Mouse (Mus musculus): Measurements from ENCODE around the gene Fam107b. TPM values are rescaled to one million over a fixed set of nuclear protein-coding genes. Genes with fewer than 3 reads are reported as not detected.

Gene Fam107b
- polyA plus RNA-seq, 1 experiment from 2014 or later = 21.8 TPM

DNA sequence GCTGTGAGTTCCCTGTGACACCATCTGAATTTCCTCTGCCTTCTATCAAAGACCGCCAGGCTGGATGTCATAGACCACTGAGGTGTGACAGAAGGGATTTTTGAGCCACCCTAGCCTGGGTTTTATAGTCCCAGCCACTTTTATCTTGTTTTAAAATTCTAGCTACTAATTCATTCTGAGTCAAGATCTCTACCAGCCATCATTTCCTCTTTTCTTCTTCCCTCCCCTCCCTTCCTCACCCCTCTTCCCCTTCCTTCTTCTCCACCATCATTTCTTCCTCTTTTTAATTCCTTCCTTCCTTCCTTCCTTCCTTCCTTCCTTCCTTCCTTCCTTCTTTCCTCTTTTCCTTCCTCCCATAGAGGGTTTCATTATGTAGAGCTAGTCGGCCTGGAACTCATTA lies 51.9 kb downstream of the Fam107b start:
- Histone ChIP-seq H3K9ac (ENCODE audit: low read depth, low read length) (no peak overlapping the region), H3K27me3 (replicated peaks; ENCODE audit: control insufficient read depth, insufficient read depth, low read length) (no peaks in the 10 kb centered on the region), H3K4me1 (replicated peaks; ENCODE audit: control insufficient read depth, insufficient read depth, low read length) (peaks cover 5% of the 10 kb centered on the region), H3K4me2 (replicated peaks; ENCODE audit: low read depth) (no peak overlapping the region), H3K27ac (ENCODE audit: low read depth, low read length) (no peak overlapping the region), H3K4me3 (ENCODE audit: low read depth, low read length) (no peak overlapping the region), H3K36me3 (ENCODE audit: control insufficient read depth, insufficient read depth) (no peaks in the 10 kb centered on the region), H3K9me3 (ENCODE audit: control insufficient read depth) (no peaks in the 10 kb centered on the region)
- no peak for ATAC-seq
- no peak for TF ChIP-seq CTCF (IDR thresholded peaks at IDR 0.05; ENCODE audit: low read depth)
- 92% methylated on average over 2 of the region's 2 CpGs for whole genome bisulfite sequencing

DNA sequence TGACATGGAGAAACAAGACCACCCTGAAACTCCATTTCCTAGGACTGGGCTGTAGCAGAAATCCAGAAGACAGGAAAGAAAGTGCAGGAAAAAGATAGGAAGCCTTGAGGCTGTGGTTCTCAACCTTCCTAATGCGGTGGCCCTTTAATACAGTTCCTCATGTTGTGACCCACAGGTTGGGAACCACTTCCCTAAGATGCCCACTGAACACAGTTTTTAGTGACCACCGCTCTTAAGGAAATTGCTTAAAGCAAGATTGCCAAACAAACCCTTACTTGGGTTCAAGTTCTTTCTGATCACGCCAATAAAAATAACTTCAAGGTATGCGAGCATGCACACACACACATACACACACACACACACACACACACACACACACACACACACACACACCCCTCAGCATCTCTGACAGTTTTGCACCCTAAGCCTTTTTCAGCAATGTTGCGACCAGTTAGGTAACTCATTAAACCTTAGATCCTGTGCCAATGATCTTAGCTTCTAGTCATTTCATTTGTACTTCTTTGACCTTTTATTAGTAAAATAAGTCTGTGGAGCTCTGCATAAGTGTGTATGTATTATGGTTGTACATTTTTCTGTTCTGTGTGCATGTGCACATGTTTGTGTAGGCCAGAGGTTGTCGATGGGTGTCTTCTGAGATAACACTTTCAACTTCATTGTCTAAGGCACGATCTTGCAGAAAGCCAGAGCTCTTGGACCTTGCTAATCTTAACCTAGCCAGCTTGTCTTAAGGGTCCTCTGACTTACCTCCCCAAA lies 53.1 kb downstream of the Fam107b start:
- H3K4me3 ChIP-seq (ENCODE audit: low read depth, low read length) = no peak overlapping the region
- ATAC-seq = peak; percentile 71
- peak overlapping the region; percentile 40 for H3K4me2 ChIP-seq (replicated peaks; ENCODE audit: low read depth)
- H3K4me1 ChIP-seq (replicated peaks; ENCODE audit: control insufficient read depth, insufficient read depth, low read length) = peaks cover 5% of the 10 kb centered on the region
- H3K9me3 ChIP-seq (ENCODE audit: control insufficient read depth) = no peaks in the 10 kb centered on the region
- WGBS = 54% methylated on average over 7 of the region's 7 CpGs
- no peak overlapping the region for H3K9ac ChIP-seq (ENCODE audit: low read depth, low read length)
- peak overlapping the region; percentile 82 for H3K27ac ChIP-seq (ENCODE audit: low read depth, low read length)
- no peaks in the 10 kb centered on the region for H3K36me3 ChIP-seq (ENCODE audit: control insufficient read depth, insufficient read depth)
- H3K27me3 ChIP-seq (replicated peaks; ENCODE audit: control insufficient read depth, insufficient read depth, low read length) = no peaks in the 10 kb centered on the region
- no peak for TF ChIP-seq CTCF (IDR thresholded peaks at IDR 0.05; ENCODE audit: low read depth)

DNA sequence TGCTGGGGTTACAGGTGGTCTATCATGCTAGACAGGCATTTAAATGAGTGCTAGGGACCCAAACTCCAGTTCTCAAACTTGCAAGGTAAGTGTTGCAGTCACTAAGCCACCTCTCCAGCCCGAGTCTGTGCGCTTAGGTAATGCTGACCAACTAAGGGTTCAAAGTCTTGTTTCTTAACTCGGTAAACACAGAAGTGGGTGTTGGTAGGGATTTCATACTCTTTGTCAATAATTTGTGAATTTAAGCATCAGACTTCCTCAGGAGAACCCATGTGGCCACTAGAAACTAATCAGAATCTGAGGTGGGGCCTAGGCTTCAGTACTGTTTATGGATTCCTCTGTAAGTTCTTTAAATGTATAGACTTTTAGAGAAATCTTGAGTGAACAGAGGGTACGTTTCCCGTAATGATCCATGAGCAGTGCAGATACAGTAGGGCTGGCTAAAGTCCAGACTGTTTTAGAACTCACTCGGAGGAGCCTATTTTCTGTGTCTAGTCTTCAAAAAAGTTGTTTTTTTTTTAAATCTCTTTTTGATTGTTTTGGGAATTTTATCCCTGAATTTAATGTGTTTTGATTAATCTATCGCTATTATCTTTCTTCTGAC lies 53.8 kb downstream of the Fam107b start:
- peak; percentile 98 for ATAC-seq

DNA sequence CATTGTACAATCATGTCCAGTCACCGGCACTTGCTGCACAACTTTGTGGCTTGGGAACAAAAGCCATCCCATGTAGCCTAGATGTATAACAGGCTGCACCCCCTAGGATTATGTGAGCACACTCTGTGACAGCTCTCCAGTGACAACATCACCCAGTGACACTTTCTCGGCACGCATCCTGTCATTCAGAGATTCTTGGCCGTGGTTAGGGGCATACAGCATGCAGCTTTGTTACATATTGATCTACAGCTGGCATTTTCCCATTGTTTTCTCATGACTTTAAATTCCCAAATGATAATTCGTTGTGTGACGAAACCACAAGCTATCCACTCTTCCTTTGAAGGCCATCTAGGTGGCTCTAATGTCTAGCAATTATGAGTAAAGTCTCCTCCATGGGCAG lies 58.8 kb downstream of the Fam107b start:
- no peak overlapping the region for H3K27ac ChIP-seq (ENCODE audit: low read depth, low read length)
- no peak overlapping the region for H3K9ac ChIP-seq (ENCODE audit: low read depth, low read length)
- H3K36me3 ChIP-seq (ENCODE audit: control insufficient read depth, insufficient read depth) = no peaks in the 10 kb centered on the region
- WGBS = 87% methylated on average over 6 of the region's 6 CpGs
- H3K27me3 ChIP-seq (replicated peaks; ENCODE audit: control insufficient read depth, insufficient read depth, low read length) = no peaks in the 10 kb centered on the region
- no peak for ATAC-seq
- no peak overlapping the region for H3K4me3 ChIP-seq (ENCODE audit: low read depth, low read length)
- no peak overlapping the region for H3K4me2 ChIP-seq (replicated peaks; ENCODE audit: low read depth)
- no peaks in the 10 kb centered on the region for H3K9me3 ChIP-seq (ENCODE audit: control insufficient read depth)
- peaks cover 5% of the 10 kb centered on the region; the same call in 1 of the 2 replicates for H3K4me1 ChIP-seq (replicated peaks; ENCODE audit: control insufficient read depth, insufficient read depth, low read length)
- TF ChIP-seq CTCF (IDR thresholded peaks at IDR 0.05; ENCODE audit: low read depth) = no peak

More for the DNA sequence above, 53.8 kb downstream of the Fam107b start:
- peaks cover 5% of the 10 kb centered on the region for H3K4me1 ChIP-seq (replicated peaks; ENCODE audit: control insufficient read depth, insufficient read depth, low read length)
- WGBS = 48% methylated on average over 7 of the region's 7 CpGs
- peak overlapping the region; percentile 82 for H3K27ac ChIP-seq (ENCODE audit: low read depth, low read length)
- peak overlapping the region; percentile 40 for H3K4me2 ChIP-seq (replicated peaks; ENCODE audit: low read depth)
- no peaks in the 10 kb centered on the region for H3K36me3 ChIP-seq (ENCODE audit: control insufficient read depth, insufficient read depth)
- no peak overlapping the region for H3K9ac ChIP-seq (ENCODE audit: low read depth, low read length)
- no peaks in the 10 kb centered on the region for H3K27me3 ChIP-seq (replicated peaks; ENCODE audit: control insufficient read depth, insufficient read depth, low read length)
- H3K4me3 ChIP-seq (ENCODE audit: low read depth, low read length) = no peak overlapping the region
- TF ChIP-seq CTCF (IDR thresholded peaks at IDR 0.05; ENCODE audit: low read depth) = no peak
- no peaks in the 10 kb centered on the region for H3K9me3 ChIP-seq (ENCODE audit: control insufficient read depth)

DNA sequence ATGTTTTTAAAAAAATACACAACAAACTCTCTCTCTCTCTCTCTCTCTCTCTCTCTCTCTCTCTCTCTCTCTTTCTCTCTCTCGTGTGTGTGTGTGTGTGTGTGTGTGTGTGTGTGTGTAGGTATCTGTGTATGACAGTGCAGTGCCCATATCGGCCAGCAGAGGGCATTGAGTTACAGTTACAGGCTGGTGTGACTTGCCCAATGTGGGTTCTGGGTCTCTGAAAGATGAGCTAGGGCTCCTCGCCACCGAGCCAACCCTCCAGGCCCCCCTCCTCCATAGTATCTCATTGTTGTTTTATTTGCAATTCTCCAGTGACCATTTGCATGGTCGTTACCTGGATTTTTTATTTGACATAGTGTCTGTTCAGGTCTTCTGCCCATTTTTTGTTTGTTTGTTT lies 59.5 kb downstream of the Fam107b start:
- no peaks in the 10 kb centered on the region for H3K36me3 ChIP-seq (ENCODE audit: control insufficient read depth, insufficient read depth)
- no peak overlapping the region for H3K9ac ChIP-seq (ENCODE audit: low read depth, low read length)
- H3K4me2 ChIP-seq (replicated peaks; ENCODE audit: low read depth) = no peak overlapping the region
- H3K4me1 ChIP-seq (replicated peaks; ENCODE audit: control insufficient read depth, insufficient read depth, low read length) = peaks cover 1% of the 10 kb centered on the region; the same call in 1 of the 2 replicates
- no peaks in the 10 kb centered on the region for H3K9me3 ChIP-seq (ENCODE audit: control insufficient read depth)
- 93% methylated on average over 5 of the region's 5 CpGs for WGBS
- no peaks in the 10 kb centered on the region for H3K27me3 ChIP-seq (replicated peaks; ENCODE audit: control insufficient read depth, insufficient read depth, low read length)
- H3K27ac ChIP-seq (ENCODE audit: low read depth, low read length) = no peak overlapping the region
- no peak overlapping the region for H3K4me3 ChIP-seq (ENCODE audit: low read depth, low read length)
- TF ChIP-seq CTCF (IDR thresholded peaks at IDR 0.05; ENCODE audit: low read depth) = peak; percentile 32
- ATAC-seq = no peak

DNA sequence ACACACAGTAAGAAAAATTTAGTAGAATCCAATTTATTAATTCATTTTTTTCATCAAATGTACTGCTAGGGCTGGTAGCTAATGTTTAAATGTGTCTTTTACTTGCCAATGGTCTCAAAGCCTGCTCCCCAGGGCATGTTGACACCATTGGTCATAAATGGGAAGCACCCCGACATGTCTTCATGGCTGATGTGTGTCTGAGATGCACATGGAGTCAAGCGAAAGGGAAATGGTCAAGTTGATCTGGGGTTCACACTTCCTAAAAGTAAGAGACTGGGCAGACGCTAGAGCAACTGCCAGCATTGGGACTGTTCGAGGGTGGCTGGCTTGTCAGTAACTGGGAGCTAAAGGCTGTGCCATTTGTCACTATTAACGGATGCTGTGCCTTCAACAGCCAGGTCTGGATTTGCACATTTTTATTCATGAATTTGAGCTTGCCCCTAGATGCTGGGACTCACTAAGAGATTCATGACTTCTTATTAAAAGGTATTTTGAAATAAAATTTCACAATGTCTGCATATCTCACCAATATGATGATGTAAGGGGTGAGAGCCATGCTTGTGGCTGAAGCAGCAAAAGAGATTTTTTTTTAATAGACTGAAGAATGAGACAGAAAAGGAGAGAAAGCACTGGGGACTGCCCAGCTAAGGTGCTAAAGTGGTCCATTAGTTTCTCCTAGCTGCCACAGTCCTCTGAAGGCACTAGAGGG lies 60.6 kb downstream of the Fam107b start:
- no peak overlapping the region for H3K9ac ChIP-seq (ENCODE audit: low read depth, low read length)
- H3K27me3 ChIP-seq (replicated peaks; ENCODE audit: control insufficient read depth, insufficient read depth, low read length) = no peaks in the 10 kb centered on the region
- no peak overlapping the region for H3K4me2 ChIP-seq (replicated peaks; ENCODE audit: low read depth)
- no peak overlapping the region for H3K4me3 ChIP-seq (ENCODE audit: low read depth, low read length)
- TF ChIP-seq CTCF (IDR thresholded peaks at IDR 0.05; ENCODE audit: low read depth) = no peak
- H3K9me3 ChIP-seq (ENCODE audit: control insufficient read depth) = no peaks in the 10 kb centered on the region
- 85% methylated on average over 5 of the region's 5 CpGs for WGBS
- H3K36me3 ChIP-seq (ENCODE audit: control insufficient read depth, insufficient read depth) = no peaks in the 10 kb centered on the region
- no peak for ATAC-seq
- H3K4me1 ChIP-seq (replicated peaks; ENCODE audit: control insufficient read depth, insufficient read depth, low read length) = no peaks in the 10 kb centered on the region
- H3K27ac ChIP-seq (ENCODE audit: low read depth, low read length) = no peak overlapping the region
